Mouse (Mus musculus): ENCODE results near the gene Trnau1ap. TPM values are rescaled to one million over a fixed set of nuclear protein-coding genes. Genes with fewer than 3 reads are reported as not detected.
"Not testable (repeated sequence)": the region's sequence is repeated elsewhere in the genome, so short reads cannot be mapped to it uniquely, and the experiment has no call there.

Gene Trnau1ap
- polyA plus RNA-seq, 1 experiment from 2014 or later = 89.3 TPM

DNA sequence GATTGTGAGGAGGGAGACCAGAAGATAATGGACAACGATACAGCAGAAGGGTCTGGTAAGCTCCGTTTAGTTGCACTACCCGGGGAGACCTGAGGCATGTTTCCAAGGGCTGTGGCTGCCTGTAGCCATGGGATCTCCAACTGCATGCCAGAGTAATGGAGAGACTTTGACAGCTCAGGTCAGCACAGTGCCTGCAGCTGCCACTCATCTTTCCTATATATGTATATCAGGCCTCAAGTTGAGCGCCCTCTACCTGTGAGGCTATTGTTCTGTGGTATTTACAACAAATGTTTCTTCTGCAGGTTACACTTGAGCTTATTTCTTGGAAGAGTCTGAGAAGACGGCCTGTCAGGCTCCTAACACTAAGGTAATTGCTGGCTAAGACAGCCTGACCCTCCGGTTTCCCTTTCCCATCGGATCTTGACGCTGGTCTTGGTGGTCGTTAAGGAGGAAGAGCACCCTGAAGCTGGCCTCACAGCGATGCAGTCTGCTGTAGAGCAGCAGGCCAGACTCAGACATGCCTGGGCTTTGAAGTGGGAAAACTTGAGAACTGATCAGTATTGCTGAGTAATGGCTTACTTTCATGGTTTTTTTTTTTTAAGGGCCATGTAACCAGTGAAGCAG is 19.4 kb downstream of the Trnau1ap start:
- Histone ChIP-seq H3K4me1 (replicated peaks; ENCODE audit: control insufficient read depth, insufficient read depth, low read length) (peaks cover 16% of the 10 kb centered on the region), H3K36me3 (ENCODE audit: control insufficient read depth, insufficient read depth, low read length) (peaks cover 19% of the 10 kb centered on the region), H3K4me2 (peak overlapping the region; percentile 86), H3K4me3 (ENCODE audit: low read depth, low read length) (peak overlapping the region; percentile 65), H3K9me3 (ENCODE audit: control insufficient read depth, low read length) (no peaks in the 10 kb centered on the region), H3K9ac (ENCODE audit: low read depth, low read length) (peak overlapping the region; percentile 92), H3K27me3 (replicated peaks; ENCODE audit: control insufficient read depth, insufficient read depth, low read length) (no peaks in the 10 kb centered on the region), H3K27ac (ENCODE audit: low read depth, low read length) (peak overlapping the region; percentile 91)
- DNase-seq (ENCODE audit: low spot score) (no peak), ATAC-seq (replicated peaks; ENCODE audit: low FRiP score) (no peak)
- 19% methylated on average over 10 of the region's 10 CpGs for WGBS

DNA sequence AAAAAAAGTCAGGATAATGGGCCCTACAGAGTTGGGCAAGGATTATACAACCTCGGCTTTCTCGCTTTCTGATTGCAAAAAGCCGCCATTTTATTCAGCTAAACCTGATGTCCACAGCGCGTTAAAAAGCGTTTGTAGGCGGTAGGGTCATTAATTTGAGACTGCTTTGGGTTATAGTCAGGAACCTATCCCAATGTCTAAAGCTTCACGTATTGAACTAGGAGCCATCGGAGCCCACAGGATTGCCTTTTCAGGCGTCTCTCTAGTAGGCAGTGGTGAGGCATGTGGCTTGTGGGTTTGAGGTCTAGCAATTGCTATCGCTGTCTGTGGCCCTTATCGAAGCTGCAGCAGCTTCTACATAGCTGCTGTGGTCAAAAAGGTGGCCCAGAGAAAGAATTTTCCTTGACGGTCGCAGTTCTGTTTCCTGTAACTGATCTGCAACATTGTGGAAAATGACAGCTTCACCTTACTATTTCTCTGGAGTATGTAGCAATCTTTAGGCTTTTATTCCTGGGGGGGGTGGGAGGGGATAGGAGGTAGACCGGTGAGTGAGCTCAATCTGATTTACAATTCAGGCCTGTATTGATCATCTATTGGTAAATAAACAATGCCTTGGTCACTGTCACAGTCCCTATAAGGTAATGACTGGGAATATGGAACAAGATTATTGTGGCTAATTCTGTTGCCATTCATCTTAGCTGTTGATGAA is 20.0 kb downstream of the Trnau1ap start:
- peak overlapping the region; percentile 91 for H3K27ac ChIP-seq (ENCODE audit: low read depth, low read length)
- peak overlapping the region; percentile 86 for H3K4me2 ChIP-seq
- peak overlapping the region; percentile 65 for H3K4me3 ChIP-seq (ENCODE audit: low read depth, low read length)
- no peak for ATAC-seq (replicated peaks; ENCODE audit: low FRiP score)
- no peaks in the 10 kb centered on the region for H3K27me3 ChIP-seq (replicated peaks; ENCODE audit: control insufficient read depth, insufficient read depth, low read length)
- H3K9me3 ChIP-seq (ENCODE audit: control insufficient read depth, low read length) = no peaks in the 10 kb centered on the region
- no peak for DNase-seq (ENCODE audit: low spot score)
- peaks cover 19% of the 10 kb centered on the region for H3K36me3 ChIP-seq (ENCODE audit: control insufficient read depth, insufficient read depth, low read length)
- H3K9ac ChIP-seq (ENCODE audit: low read depth, low read length) = peak overlapping the region; percentile 92
- H3K4me1 ChIP-seq (replicated peaks; ENCODE audit: control insufficient read depth, insufficient read depth, low read length) = peaks cover 16% of the 10 kb centered on the region
- WGBS = under 1% methylated on average over 15 of the region's 15 CpGs

GRCm38 (mm10) chr4:132308437-132309139 is 20.8 kb downstream of the Trnau1ap start:
- ATAC-seq (replicated peaks; ENCODE audit: low FRiP score) = peak; percentile 83
- WGBS = under 1% methylated on average over 41 of the region's 41 CpGs
- H3K9ac ChIP-seq (ENCODE audit: low read depth, low read length) = peak overlapping the region; percentile 92

DNA sequence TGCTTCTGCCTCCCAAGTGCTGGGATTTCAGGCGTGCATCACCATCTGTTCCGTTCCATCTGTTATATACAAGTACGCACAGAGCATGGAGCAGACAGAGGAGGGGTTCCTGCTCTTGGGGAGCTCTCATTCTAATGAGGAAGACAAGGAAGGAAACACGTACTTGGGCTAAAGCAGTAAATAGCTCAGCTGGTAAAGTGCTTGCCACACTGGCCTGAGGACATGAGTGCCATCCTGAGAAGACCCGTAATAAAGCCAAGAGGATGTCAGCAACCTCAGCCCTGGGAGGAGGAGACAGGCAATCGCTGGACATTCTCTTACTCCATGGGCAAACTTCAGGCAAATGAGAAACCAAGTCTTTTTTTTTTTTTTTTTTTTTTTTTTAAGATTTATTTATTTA is 23.3 kb downstream of the Trnau1ap start:
- Histone ChIP-seq H3K9ac (ENCODE audit: low read depth, low read length) (no peak overlapping the region), H3K4me1 (replicated peaks; ENCODE audit: control insufficient read depth, insufficient read depth, low read length) (peaks cover 22% of the 10 kb centered on the region), H3K9me3 (ENCODE audit: control insufficient read depth, low read length) (no peaks in the 10 kb centered on the region), H3K27ac (ENCODE audit: low read depth, low read length) (no peak overlapping the region), H3K4me2 (no peak overlapping the region), H3K27me3 (replicated peaks; ENCODE audit: control insufficient read depth, insufficient read depth, low read length) (no peaks in the 10 kb centered on the region), H3K36me3 (ENCODE audit: control insufficient read depth, insufficient read depth, low read length) (peaks cover 13% of the 10 kb centered on the region), H3K4me3 (ENCODE audit: low read depth, low read length) (no peak overlapping the region)
- 71% methylated on average over 6 of the region's 6 CpGs for WGBS
- ATAC-seq (replicated peaks; ENCODE audit: low FRiP score) = no peak
- DNase-seq (ENCODE audit: low spot score) = no peak

More at GRCm38 (mm10) chr4:132308437-132309139, 20.8 kb downstream of the Trnau1ap start:
- H3K27ac ChIP-seq (ENCODE audit: low read depth, low read length) = peak overlapping the region; percentile 91
- peak; percentile 86 for DNase-seq (ENCODE audit: low spot score)
- H3K9me3 ChIP-seq (ENCODE audit: control insufficient read depth, low read length) = no peaks in the 10 kb centered on the region
- peak overlapping the region; percentile 86 for H3K4me2 ChIP-seq
- H3K36me3 ChIP-seq (ENCODE audit: control insufficient read depth, insufficient read depth, low read length) = peaks cover 16% of the 10 kb centered on the region
- peaks cover 16% of the 10 kb centered on the region for H3K4me1 ChIP-seq (replicated peaks; ENCODE audit: control insufficient read depth, insufficient read depth, low read length)
- H3K27me3 ChIP-seq (replicated peaks; ENCODE audit: control insufficient read depth, insufficient read depth, low read length) = no peaks in the 10 kb centered on the region
- peak overlapping the region; percentile 65 for H3K4me3 ChIP-seq (ENCODE audit: low read depth, low read length)

GRCm38 (mm10) chr4:132305276-132305675 is 24.1 kb downstream of the Trnau1ap start:
- no peak for ATAC-seq (replicated peaks; ENCODE audit: low FRiP score)
- no peak overlapping the region for H3K4me3 ChIP-seq (ENCODE audit: low read depth, low read length)
- H3K27me3 ChIP-seq (replicated peaks; ENCODE audit: control insufficient read depth, insufficient read depth, low read length) = no peaks in the 10 kb centered on the region
- H3K4me2 ChIP-seq = no peak overlapping the region
- H3K4me1 ChIP-seq (replicated peaks; ENCODE audit: control insufficient read depth, insufficient read depth, low read length) = peaks cover 20% of the 10 kb centered on the region
- H3K9me3 ChIP-seq (ENCODE audit: control insufficient read depth, low read length) = no peaks in the 10 kb centered on the region
- no peak for DNase-seq (ENCODE audit: low spot score)
- H3K9ac ChIP-seq (ENCODE audit: low read depth, low read length) = no peak overlapping the region
- H3K36me3 ChIP-seq (ENCODE audit: control insufficient read depth, insufficient read depth, low read length) = peaks cover 8% of the 10 kb centered on the region
- H3K27ac ChIP-seq (ENCODE audit: low read depth, low read length) = no peak overlapping the region
- 46% methylated on average over 8 of the region's 8 CpGs for WGBS

DNA sequence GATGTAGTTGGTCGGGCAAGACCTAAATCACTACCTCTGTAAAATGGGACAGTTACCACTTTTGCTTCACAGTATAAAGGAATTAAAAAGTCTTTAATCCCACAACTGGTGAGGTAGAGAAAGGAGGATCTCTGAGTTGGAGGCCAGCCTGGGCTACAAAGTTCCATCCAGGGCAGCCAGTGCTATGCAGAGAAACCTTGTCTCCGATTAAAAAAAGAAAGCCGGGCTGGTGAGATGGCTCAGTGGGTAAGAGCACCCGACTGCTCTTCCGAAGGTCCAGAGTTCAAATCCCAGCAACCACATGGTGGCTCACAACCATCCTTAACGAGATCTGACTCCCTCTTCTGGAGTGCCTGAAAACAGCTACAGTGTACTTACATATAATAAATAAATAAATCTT is 25.9 kb downstream of the Trnau1ap start:
- H3K36me3 ChIP-seq (ENCODE audit: control insufficient read depth, insufficient read depth, low read length); H3K27me3 ChIP-seq (replicated peaks; ENCODE audit: control insufficient read depth, insufficient read depth, low read length); H3K9me3 ChIP-seq (ENCODE audit: control insufficient read depth, low read length); H3K27ac ChIP-seq (ENCODE audit: low read depth, low read length); ATAC-seq (replicated peaks; ENCODE audit: low FRiP score); DNase-seq (ENCODE audit: low spot score): not testable (repeated sequence)
- WGBS = 36% methylated on average over 6 of the region's 6 CpGs
- Histone ChIP-seq H3K4me1 (replicated peaks; ENCODE audit: control insufficient read depth, insufficient read depth, low read length) (peaks cover 11% of the 10 kb centered on the region; the same call in 1 of the 2 replicates), H3K9ac (ENCODE audit: low read depth, low read length) (peak overlapping the region; percentile 69), H3K4me2 (peak overlapping the region; percentile 91), H3K4me3 (ENCODE audit: low read depth, low read length) (peak overlapping the region; percentile 63)

DNA sequence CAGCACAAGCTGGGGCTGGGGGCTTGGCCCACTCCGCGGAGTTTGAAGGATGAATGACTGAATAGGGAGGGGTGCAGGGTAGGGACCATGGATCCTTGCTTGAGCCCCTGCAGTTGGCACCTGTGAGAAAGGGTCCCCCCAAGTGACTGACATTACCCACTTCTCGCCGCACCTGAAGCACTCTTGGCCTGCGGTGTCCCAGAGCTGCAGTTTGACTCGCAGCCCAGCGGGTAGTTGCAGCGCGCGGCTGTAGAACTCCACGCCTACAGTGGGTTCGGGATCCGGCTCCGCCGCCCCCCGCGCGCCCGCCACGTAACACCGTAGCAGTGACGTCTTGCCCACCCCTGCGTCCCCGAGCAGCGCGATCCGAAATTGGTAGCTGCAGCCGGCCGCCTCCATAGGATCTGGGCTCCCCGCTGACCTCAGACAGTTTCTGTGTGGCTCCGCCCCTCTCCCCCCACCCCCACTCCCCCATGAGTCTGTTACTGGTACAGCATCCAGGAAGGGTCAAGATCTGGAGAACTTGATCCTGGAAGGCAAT is 26.3 kb downstream of the Trnau1ap start, which contains the start of gene Rab42:
TSS of gene Rab42 (minus strand) at position 447 of the 541 bp plus-strand sequence.
- Histone ChIP-seq H3K9ac (ENCODE audit: low read depth, low read length) (peak within 1 kb of the TSS; percentile 69), H3K27me3 (replicated peaks; ENCODE audit: control insufficient read depth, insufficient read depth, low read length) (no peaks in the 10 kb centered on the region), H3K9me3 (ENCODE audit: control insufficient read depth, low read length) (no peaks in the 10 kb centered on the region), H3K4me1 (replicated peaks; ENCODE audit: control insufficient read depth, insufficient read depth, low read length) (peaks cover 11% of the 10 kb centered on the region; the same call in 1 of the 2 replicates), H3K27ac (ENCODE audit: low read depth, low read length) (peak within 1 kb of the TSS; percentile 13; the same call in 1 of the 2 replicates), H3K36me3 (ENCODE audit: control insufficient read depth, insufficient read depth, low read length) (no peaks in the 10 kb centered on the region), H3K4me2 (peak within 1 kb of the TSS; percentile 91), H3K4me3 (ENCODE audit: low read depth, low read length) (peak within 1 kb of the TSS; percentile 63)
- 2% methylated on average over 30 of the region's 31 CpGs for WGBS
- DNase-seq (ENCODE audit: low spot score) (peak; percentile 72), ATAC-seq (replicated peaks; ENCODE audit: low FRiP score) (peak; percentile 74)

Measured in liver, embryonic 11.5 days (tissue).